Mouse (Mus musculus) 3134 (cell line): Measurements from ENCODE around the gene Hlf.

Experiments used
- DNase-seq: peaks from one replicate; pipeline ENCODE4 v3.0.0-alpha.2; 2011; ENCODE audit warnings: low spot score; ENCODE audit not compliant: insufficient read length; ENCODE audit errors: extremely low read depth

The Hlf gene

GRCm38 (mm10) chr11:90345746-90346145 is 44.9 kb downstream of the Hlf start:
- DNase-seq, result no peak

GRCm38 (mm10) chr11:90342858-90343257 is 47.8 kb downstream of the Hlf start:
- DNase-seq, result no peak

DNA sequence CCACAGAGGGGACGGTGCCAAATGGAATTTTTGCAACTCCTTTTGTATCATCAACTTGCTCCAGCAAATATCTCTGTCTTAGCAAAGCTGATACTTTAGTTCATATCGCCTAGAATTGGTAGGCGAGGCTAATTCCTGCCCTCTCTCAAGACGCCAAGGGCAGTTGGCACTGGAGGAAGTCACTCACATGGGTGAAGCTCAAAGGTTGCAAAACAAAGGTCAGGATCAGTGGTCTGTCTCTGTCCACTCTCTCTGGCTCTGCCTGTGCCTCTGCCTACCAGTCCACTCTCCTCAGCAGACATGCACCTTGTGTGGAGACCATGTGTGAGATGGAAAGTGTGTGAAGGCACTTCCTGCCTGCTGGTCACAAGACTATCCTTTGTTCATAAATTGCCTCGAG is 48.4 kb downstream of the Hlf start:
- DNase-seq, result no peak

DNA sequence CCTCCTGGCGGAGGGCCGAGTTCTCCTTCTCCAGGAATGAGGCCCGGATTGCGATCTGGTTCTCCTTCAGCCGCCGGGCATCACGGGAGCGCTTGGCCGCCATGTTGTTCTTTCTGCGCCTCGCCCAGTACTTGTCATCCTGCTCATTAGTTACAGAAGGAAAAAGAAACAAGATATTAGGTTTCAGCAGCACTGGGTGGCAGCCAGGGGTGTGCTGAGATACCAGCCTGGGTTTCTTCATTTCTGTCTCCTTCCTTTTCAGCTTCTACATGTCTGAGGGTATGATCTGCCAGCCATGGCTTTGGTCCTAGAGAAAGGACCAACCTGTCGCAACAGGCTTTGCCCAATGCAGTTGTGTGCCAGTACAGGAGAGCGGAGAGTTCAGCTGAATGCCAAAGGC is 49.9 kb downstream of the Hlf start:
- DNase-seq, result no peak

DNA sequence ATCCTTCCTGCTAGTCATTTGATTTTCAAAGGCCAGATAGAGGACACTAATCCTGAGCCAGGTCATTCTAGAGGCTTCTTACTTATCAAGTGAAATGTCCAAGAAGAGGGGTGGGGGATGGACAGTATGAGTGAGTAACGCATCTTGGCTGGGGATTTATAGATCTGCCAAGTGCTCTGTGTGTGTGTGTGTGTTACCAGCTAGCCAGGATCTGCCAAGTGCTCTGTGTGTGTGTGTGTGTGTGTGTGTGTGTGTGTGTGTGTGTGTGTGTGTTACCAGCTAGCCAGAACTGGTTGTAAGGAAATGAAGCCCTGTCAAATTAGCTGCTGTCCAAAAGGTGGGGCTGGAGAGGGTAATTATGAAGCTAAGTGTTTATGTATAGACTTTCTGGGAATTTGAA is 55.9 kb downstream of the Hlf start:
- no peak for DNase-seq

- DNase-seq, result no peak
Observed at GRCm38 (mm10) chr11:90332737-90333136, 58.0 kb downstream of the Hlf start.

- DNase-seq, result no peak
Observed at GRCm38 (mm10) chr11:90330202-90330694, 60.4 kb downstream of the Hlf start.

DNA sequence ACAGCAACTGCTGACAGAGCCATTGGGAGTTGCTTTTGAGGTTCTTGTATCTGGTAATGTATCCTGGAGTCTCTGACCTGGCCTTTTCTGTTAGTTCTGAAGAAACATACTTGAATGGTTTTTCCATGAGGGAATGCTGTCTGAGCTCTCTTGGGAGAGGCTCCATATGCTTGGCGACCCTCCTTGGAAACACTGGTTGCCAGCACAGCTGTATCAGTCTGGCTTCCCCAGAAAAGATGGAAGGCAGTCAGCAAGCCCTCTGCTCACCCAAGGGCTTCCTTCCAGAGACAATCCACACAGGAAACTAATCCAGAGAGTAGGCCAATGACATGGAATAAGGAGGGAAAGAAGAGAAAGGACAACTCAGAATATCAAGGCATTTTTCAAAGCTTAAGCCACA is 63.9 kb downstream of the Hlf start:
- DNase-seq, result no peak

DNA sequence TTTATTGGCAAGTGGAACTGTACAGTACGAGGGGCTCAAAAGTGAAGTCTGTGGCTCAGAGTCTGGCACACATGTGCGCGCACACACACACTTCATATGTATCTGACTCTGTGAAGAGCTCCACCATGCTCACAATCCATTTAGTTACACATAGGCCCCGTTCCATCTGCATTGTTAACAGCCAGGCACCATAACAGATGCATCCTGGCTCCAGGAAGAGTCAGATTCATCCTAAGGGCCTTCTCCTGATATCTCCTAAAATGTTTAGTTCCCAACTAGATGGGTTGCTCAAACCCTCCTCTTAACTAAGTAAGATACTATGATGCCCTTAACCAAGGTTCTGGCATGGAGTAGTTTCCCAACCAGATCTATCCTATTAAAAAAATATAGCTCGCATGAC is 64.5 kb downstream of the Hlf start:
- no peak for DNase-seq

DNA sequence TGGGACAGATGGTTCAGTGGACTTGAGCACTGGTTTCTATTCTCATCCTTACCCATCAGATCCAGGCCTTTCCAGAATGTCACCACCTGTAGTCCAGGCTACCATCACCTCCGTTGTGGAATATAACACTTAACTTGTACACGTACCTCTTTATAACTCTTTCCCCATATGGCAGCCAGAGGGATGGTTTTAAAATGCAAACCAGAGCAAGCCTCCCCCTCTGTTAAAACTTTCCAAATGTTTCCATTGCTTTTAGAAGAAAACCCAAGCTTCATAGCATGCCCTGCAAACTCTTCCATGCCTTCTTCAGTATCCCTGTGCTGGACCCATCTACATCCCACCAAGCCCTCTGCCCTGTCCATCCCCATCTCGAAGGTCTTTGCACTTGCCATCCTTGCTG is 66.1 kb downstream of the Hlf start:
- DNase-seq, result no peak

DNA sequence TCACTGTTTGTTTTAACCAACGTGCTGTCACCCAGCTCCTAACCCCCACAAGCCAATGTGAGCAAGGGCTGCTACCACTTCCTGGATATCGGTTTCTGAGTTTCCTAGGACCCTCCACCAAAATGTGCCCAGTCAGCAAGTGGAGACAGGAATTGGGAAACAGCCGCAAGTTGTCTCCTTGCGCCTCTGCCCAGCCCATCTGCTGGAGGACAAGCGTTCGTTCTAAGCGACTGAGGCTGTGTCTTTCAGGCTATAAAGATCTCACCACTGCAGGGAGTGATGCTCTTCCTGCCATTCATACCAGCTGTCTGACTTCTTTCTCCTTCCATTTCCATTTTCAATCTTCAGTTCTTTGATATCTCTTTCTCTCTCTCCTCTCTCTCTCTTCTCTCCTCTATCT is 69.8 kb downstream of the Hlf start:
- no peak for DNase-seq

- DNase-seq, result no peak
Observed at GRCm38 (mm10) chr11:90317482-90317881, 73.2 kb downstream of the Hlf start.

GRCm38 (mm10) chr11:90314606-90315005 is 76.1 kb downstream of the Hlf start:
- DNase-seq, result no peak

DNA sequence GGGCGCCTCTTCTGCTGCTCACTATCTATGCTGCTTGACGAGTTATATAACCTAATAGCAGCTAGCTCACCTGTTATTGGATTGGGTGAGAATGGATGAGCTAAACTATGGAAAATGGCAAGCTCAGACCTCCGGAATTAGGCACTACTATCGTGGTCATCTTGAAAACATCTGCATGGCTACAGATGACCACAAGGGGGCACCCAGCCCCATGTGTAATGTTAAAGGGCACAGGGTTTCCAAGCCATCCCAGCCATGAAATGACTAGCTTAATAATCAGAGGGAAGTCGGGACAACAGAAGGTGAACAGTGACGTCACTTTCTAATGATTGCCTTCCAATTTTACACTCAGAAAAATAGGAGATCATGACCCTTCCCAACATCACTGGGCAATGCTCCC is 83.7 kb downstream of the Hlf start:
- DNase-seq, result no peak

DNA sequence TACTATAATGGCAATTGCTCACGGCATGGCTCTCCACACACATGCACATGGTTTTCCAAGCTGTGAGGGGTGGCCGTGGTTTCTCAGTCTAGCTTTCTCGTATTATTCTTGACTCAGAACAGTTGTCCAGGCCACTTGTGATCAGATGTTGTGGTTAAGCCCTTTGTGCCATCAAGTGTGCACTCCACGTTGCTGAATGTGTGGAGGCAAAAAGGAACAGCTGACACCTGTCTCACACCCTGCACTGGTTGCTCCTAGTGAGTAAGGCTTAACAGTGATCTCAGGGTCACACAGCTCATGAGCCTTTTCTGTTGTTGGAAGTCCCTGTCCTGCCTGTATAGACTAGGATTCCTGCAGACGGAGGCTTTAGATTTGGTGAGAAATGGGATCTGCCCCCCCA is 84.6 kb downstream of the Hlf start:
- no peak for DNase-seq

GRCm38 (mm10) chr11:90294622-90295021 is 96.1 kb downstream of the Hlf start:
- DNase-seq, result no peak

DNA sequence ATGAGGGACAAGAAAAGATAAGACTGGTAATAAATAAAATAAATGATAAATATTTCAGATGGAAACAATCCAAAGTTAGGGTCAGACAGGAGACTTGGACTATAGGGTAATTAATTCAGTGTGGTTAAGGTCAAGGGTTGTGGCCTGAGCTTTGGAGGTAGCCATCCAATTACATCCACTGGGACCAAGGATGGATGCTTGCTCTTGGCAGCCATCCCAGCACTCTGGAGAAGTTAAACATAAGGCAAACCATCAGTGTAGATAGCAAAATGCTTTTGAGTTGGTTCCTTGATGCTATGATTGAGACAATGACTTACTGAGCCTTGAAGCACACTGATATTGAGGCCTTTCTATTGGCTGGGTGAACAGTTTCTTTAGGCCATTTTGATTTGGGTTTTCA is 97.9 kb downstream of the Hlf start:
- no peak for DNase-seq

DNA sequence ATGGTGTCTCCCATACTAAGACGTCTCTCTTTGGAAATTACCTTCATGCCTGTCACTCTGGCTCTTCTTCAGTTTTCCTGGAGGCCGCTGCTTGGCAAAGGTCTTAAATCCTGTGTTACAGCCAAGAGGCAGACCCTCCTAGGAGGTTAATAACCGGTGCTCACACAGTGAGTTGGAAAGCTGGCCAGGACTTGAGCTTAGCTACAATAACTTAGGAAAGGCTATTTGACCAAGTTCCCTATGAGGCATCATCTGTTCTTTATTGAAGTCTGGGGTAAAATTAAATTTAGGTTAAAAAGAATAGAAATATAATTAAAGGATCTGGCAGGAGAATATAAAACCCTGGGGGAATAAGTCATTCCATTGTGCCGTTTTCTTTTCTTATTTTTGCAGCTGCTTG is 99.5 kb downstream of the Hlf start:
- no peak for DNase-seq

- peak; percentile 30 for DNase-seq
Observed at GRCm38 (mm10) chr11:90286550-90287154, 104.0 kb downstream of the Hlf start.
